Mouse (Mus musculus) ES-E14 (cell line): ENCODE data around the gene Ngrn.

ENCODE experiments used
- CHD2 ChIP-seq: IDR thresholded peaks from 2 replicates; pipeline ENCODE4 v1.6.1; 2014; ENCODE audit warnings: mild to moderate bottlenecking, low read depth, low read length, inconsistent platforms
- HCFC1 ChIP-seq: IDR thresholded peaks from 2 replicates; pipeline ENCODE4 v1.6.1; 2012; ENCODE audit warnings: low read length, inconsistent platforms, borderline replicate concordance; ENCODE audit not compliant: insufficient read depth

- TF ChIP-seq HCFC1: 0 out of 2 replicates have a peak, but pooled peaks have one; percentile 34
- TF ChIP-seq CHD2: no peak
Measured at GRCm38 (mm10) chr7:80260625-80261371, at the start of gene Ngrn.
